Mouse (Mus musculus) cerebellum, adult 2 months (tissue): ENCODE data around the gene Cdk9.

Experiments used
- CTCF ChIP-seq: fragments of 200-500 bp; IDR thresholded peaks from 2 replicates; pipeline ENCODE4 v1.5.1; 2011; ENCODE audit warnings: low read depth, mild to moderate bottlenecking, control low read depth, low read length, moderate library complexity, borderline replicate concordance; ENCODE audit not compliant: insufficient read depth
- POLR2A ChIP-seq: fragments of 200-500 bp; IDR thresholded peaks from 2 replicates; pipeline ENCODE4 v1.6.1; 2011; ENCODE audit warnings: low read length, control low read depth, borderline replicate concordance; ENCODE audit not compliant: insufficient read depth

GRCm38 (mm10) chr2:32693282-32693681, 19.6 kb downstream of the Cdk9 start:
- no peak for TF ChIP-seq POLR2A
- no peak for TF ChIP-seq CTCF
